Mouse (Mus musculus): ENCODE measurements around the gene Uqcrh. TPM values are rescaled to one million over a fixed set of nuclear protein-coding genes. Genes with fewer than 3 reads are reported as not detected.

Uqcrh gene
- polyA plus RNA-seq (2016; fragmentation: Nextera tagmentation; extraction: Ambion mirVana): 449 and 463 TPM in 2 replicates

- Histone ChIP-seq H3K4me3 (peak within 1 kb of the TSS; percentile 100), H3K36me3 (replicated peaks) (peaks cover 23% of the 10 kb centered on the region), H3K9me3 (no peaks in the 10 kb centered on the region), H3K4me1 (peaks cover 33% of the 10 kb centered on the region), H3K27ac (replicated peaks) (peak within 1 kb of the TSS; percentile 98), H3K27me3 (replicated peaks; ENCODE audit: low read depth, poor library complexity, severe bottlenecking) (no peaks in the 10 kb centered on the region)
- peak; percentile 96 for DNase-seq (ENCODE audit: low spot score)
- under 1% methylated on average over 55 of the region's 55 CpGs for WGBS
These were observed at the start of gene Uqcrh, which contains the start of gene Lrrc41 for GRCm38 (mm10) chr4:116074861-116075620. Gene Uqcrh (minus strand): TSS chr4:116075071. Gene Lrrc41 (plus strand): TSS chr4:116075269.

- WGBS: 5% methylated on average over 24 of the region's 24 CpGs
- DNase-seq (ENCODE audit: low spot score): peak; percentile 95
- Histone ChIP-seq H3K27ac (replicated peaks) (peak within 1 kb of the TSS; percentile 82), H3K9me3 (no peaks in the 10 kb centered on the region), H3K27me3 (replicated peaks; ENCODE audit: low read depth, poor library complexity, severe bottlenecking) (no peaks in the 10 kb centered on the region), H3K36me3 (replicated peaks) (peaks cover 25% of the 10 kb centered on the region), H3K4me3 (peak within 1 kb of the TSS; percentile 80), H3K4me1 (peaks cover 27% of the 10 kb centered on the region)
These were observed 49.0 kb upstream of the Uqcrh start, which contains the start of the genes Rad54l and Pomgnt1 for GRCm38 (mm10) chr4:116123602-116124519. Gene Rad54l (minus strand): TSS chr4:116123690. Gene Pomgnt1 (plus strand): TSS chr4:116123840.

GRCm38 (mm10) chr4:116122762-116123161 is 47.9 kb upstream of the Uqcrh start:
- Histone ChIP-seq H3K4me3 (peak overlapping the region; percentile 80), H3K36me3 (replicated peaks) (peaks cover 35% of the 10 kb centered on the region), H3K4me1 (peaks cover 27% of the 10 kb centered on the region), H3K27me3 (replicated peaks; ENCODE audit: low read depth, poor library complexity, severe bottlenecking) (no peaks in the 10 kb centered on the region), H3K9me3 (no peaks in the 10 kb centered on the region), H3K27ac (replicated peaks) (peak overlapping the region; percentile 82)
- no peak for DNase-seq (ENCODE audit: low spot score)
- 1% methylated on average over 1 of the region's 1 CpGs for WGBS

GRCm38 (mm10) chr4:116111486-116111885 is 36.6 kb upstream of the Uqcrh start:
- no peak overlapping the region for H3K4me3 ChIP-seq
- H3K27me3 ChIP-seq (replicated peaks; ENCODE audit: low read depth, poor library complexity, severe bottlenecking): no peaks in the 10 kb centered on the region
- peaks cover 94% of the 10 kb centered on the region for H3K36me3 ChIP-seq (replicated peaks)
- H3K27ac ChIP-seq (replicated peaks): no peak overlapping the region
- no peak for DNase-seq (ENCODE audit: low spot score)
- 84% methylated on average over 2 of the region's 2 CpGs for WGBS
- H3K9me3 ChIP-seq: no peaks in the 10 kb centered on the region
- H3K4me1 ChIP-seq: no peaks in the 10 kb centered on the region

GRCm38 (mm10) chr4:116110695-116111094 is 35.8 kb upstream of the Uqcrh start:
- 95% methylated on average over 6 of the region's 6 CpGs for WGBS
- peaks cover 91% of the 10 kb centered on the region for H3K36me3 ChIP-seq (replicated peaks)

GRCm38 (mm10) chr4:116105278-116105677 is 30.4 kb upstream of the Uqcrh start:
- DNase-seq (ENCODE audit: low spot score): no peak
- Histone ChIP-seq H3K9me3 (no peaks in the 10 kb centered on the region), H3K4me1 (no peaks in the 10 kb centered on the region), H3K36me3 (replicated peaks) (peaks cover 95% of the 10 kb centered on the region), H3K4me3 (no peak overlapping the region), H3K27me3 (replicated peaks; ENCODE audit: low read depth, poor library complexity, severe bottlenecking) (no peaks in the 10 kb centered on the region), H3K27ac (replicated peaks) (no peak overlapping the region)
- WGBS: 96% methylated on average over 5 of the region's 5 CpGs

More at GRCm38 (mm10) chr4:116110695-116111094, 35.8 kb upstream of the Uqcrh start:
- no peaks in the 10 kb centered on the region for H3K27me3 ChIP-seq (replicated peaks; ENCODE audit: low read depth, poor library complexity, severe bottlenecking)
- H3K9me3 ChIP-seq: no peaks in the 10 kb centered on the region
- H3K4me1 ChIP-seq: no peaks in the 10 kb centered on the region
- no peak overlapping the region for H3K4me3 ChIP-seq
- DNase-seq (ENCODE audit: low spot score): no peak
- H3K27ac ChIP-seq (replicated peaks): no peak overlapping the region

- 90% methylated on average over 7 of the region's 7 CpGs for WGBS
- no peak overlapping the region for H3K27ac ChIP-seq (replicated peaks)
- H3K9me3 ChIP-seq: no peaks in the 10 kb centered on the region
- no peaks in the 10 kb centered on the region for H3K27me3 ChIP-seq (replicated peaks; ENCODE audit: low read depth, poor library complexity, severe bottlenecking)
- H3K4me3 ChIP-seq: no peak overlapping the region
- H3K4me1 ChIP-seq: no peaks in the 10 kb centered on the region
- H3K36me3 ChIP-seq (replicated peaks): peaks cover 100% of the 10 kb centered on the region
- no peak for DNase-seq (ENCODE audit: low spot score)
These were observed 26.1 kb upstream of the Uqcrh start for GRCm38 (mm10) chr4:116100959-116101358.

GRCm38 (mm10) chr4:116097211-116097610 is 22.3 kb upstream of the Uqcrh start:
- no peaks in the 10 kb centered on the region for H3K4me1 ChIP-seq
- H3K36me3 ChIP-seq (replicated peaks): peaks cover 100% of the 10 kb centered on the region
- H3K4me3 ChIP-seq: no peak overlapping the region
- H3K27ac ChIP-seq (replicated peaks): no peak overlapping the region
- DNase-seq (ENCODE audit: low spot score): no peak
- 86% methylated on average over 8 of the region's 8 CpGs for WGBS
- H3K27me3 ChIP-seq (replicated peaks; ENCODE audit: low read depth, poor library complexity, severe bottlenecking): no peaks in the 10 kb centered on the region
- H3K9me3 ChIP-seq: no peaks in the 10 kb centered on the region

- Histone ChIP-seq H3K9me3 (no peaks in the 10 kb centered on the region), H3K36me3 (replicated peaks) (peaks cover 100% of the 10 kb centered on the region), H3K4me3 (no peak overlapping the region), H3K27ac (replicated peaks) (no peak overlapping the region), H3K4me1 (no peaks in the 10 kb centered on the region), H3K27me3 (replicated peaks; ENCODE audit: low read depth, poor library complexity, severe bottlenecking) (no peaks in the 10 kb centered on the region)
- no peak for DNase-seq (ENCODE audit: low spot score)
- WGBS: 93% methylated on average over 10 of the region's 10 CpGs
These were observed 21.4 kb upstream of the Uqcrh start for GRCm38 (mm10) chr4:116096291-116096690.

- Histone ChIP-seq H3K4me1 (no peaks in the 10 kb centered on the region), H3K27ac (replicated peaks) (no peak overlapping the region), H3K36me3 (replicated peaks) (peaks cover 100% of the 10 kb centered on the region), H3K9me3 (no peaks in the 10 kb centered on the region), H3K27me3 (replicated peaks; ENCODE audit: low read depth, poor library complexity, severe bottlenecking) (no peaks in the 10 kb centered on the region), H3K4me3 (no peak overlapping the region)
- DNase-seq (ENCODE audit: low spot score): no peak
- 91% methylated on average over 23 of the region's 23 CpGs for WGBS
These were observed 13.8 kb upstream of the Uqcrh start for GRCm38 (mm10) chr4:116088510-116089249.

GRCm38 (mm10) chr4:116077240-116078095 is 2.6 kb upstream of the Uqcrh start:
- H3K9me3 ChIP-seq: no peaks in the 10 kb centered on the region
- no peaks in the 10 kb centered on the region for H3K27me3 ChIP-seq (replicated peaks; ENCODE audit: low read depth, poor library complexity, severe bottlenecking)
- peaks cover 32% of the 10 kb centered on the region for H3K4me1 ChIP-seq
- 72% methylated on average over 3 of the region's 3 CpGs for WGBS
- peaks cover 38% of the 10 kb centered on the region for H3K36me3 ChIP-seq (replicated peaks)
- H3K27ac ChIP-seq (replicated peaks): peak overlapping the region; percentile 98; the same call in 1 of the 2 replicates
- H3K4me3 ChIP-seq: peak overlapping the region; percentile 100
- DNase-seq (ENCODE audit: low spot score): no peak

Data from embryonic facial prominence, embryonic 10.5 days (tissue).